Mouse (Mus musculus): ENCODE measurements around the gene Gm21149.
"Not testable (repeated sequence)": the region's sequence is repeated elsewhere in the genome, so short reads cannot be mapped to it uniquely, and the experiment has no call there.

The Gm21149 gene

DNA sequence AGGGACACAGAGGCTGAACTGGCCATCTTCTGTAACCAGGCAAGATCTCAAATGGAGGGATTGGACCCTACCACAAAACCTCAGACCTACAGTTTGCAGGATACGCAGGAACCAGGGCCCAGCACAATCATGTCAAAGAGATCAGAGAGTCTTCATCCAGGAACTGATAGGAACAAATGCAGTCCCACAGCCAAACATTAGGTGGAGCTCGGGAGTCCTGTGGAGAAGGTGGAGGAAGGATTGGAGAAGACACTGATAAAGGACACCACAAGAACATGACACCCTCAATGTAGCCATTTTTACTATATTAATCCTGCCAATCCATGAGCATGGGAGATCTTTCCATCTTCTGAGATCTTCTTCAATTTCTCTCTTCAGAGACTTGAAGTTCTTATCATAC, 12.8 kb downstream of the Gm21149 start:
- DNase-seq (ENCODE audit: low read depth, low spot score): not testable (repeated sequence)

- DNase-seq (ENCODE audit: low read depth, low spot score): not testable (repeated sequence)
Measured at GRCm38 (mm10) chr5:15461613-15462012, 14.7 kb downstream of the Gm21149 start.

GRCm38 (mm10) chr5:15457865-15458571, 18.3 kb downstream of the Gm21149 start:
- not testable (repeated sequence) for DNase-seq (ENCODE audit: low read depth, low spot score)
